Mouse (Mus musculus) small intestine, adult 2 months (tissue): ENCODE data around the gene Phlpp1. TPM values are rescaled to one million over a fixed set of nuclear protein-coding genes. Genes with fewer than 3 reads are reported as not detected.

Source experiments
- H3K27ac ChIP-seq: fragments of 200-500 bp; 2 replicates; pipeline ENCODE4 v1.5.1; 2012; ENCODE audit warnings: low read depth, low read length, control low read depth, inconsistent platforms; ENCODE audit not compliant: insufficient read depth
- H3K27me3 ChIP-seq: fragments of 200-500 bp; 2 replicates; pipeline ENCODE4 v1.6.1; 2012; ENCODE audit warnings: mild to moderate bottlenecking, moderate library complexity, low read length, inconsistent platforms; ENCODE audit not compliant: control insufficient read depth, insufficient read depth
- H3K36me3 ChIP-seq: fragments of 200-500 bp; 2 replicates; pipeline ENCODE4 v1.6.1; 2012; ENCODE audit warnings: mild to moderate bottlenecking, low read length, control low read depth, inconsistent platforms; ENCODE audit not compliant: control insufficient read depth, insufficient read depth
- H3K4me1 ChIP-seq: fragments of 200-500 bp; 2 replicates; pipeline ENCODE4 v1.6.1; 2012; ENCODE audit warnings: low read length, inconsistent platforms, mixed read lengths; ENCODE audit not compliant: control insufficient read depth, insufficient read depth, insufficient read length
- H3K4me3 ChIP-seq: fragments of 200-500 bp; 2 replicates; pipeline ENCODE4 v1.5.1; 2012; ENCODE audit warnings: low read depth, mild to moderate bottlenecking, control low read depth, inconsistent platforms, low read length, moderate library complexity
- CTCF ChIP-seq: fragments of 200-500 bp; IDR thresholded peaks from 2 replicates; pipeline ENCODE4 v1.5.1; 2012; ENCODE audit warnings: low read depth, mild to moderate bottlenecking, control low read depth, inconsistent platforms, low read length, moderate library complexity, mixed read lengths; ENCODE audit not compliant: insufficient replicate concordance, insufficient read length; ENCODE audit errors: extremely low read depth
- POLR2A ChIP-seq: fragments of 200-500 bp; IDR thresholded peaks from 2 replicates; pipeline ENCODE4 v1.6.1; 2012; ENCODE audit warnings: low read depth, mild to moderate bottlenecking, control low read depth, inconsistent platforms, low read length, moderate library complexity
- WGBS: fragments of 180-500 bp; shearing (Covaris S2); methylation state at CpG from one replicate; pipeline ENCODE4 v1.1.7; 2018; 5-methylcytosine and 5-hydroxymethylcytosine counted together
- polyA plus RNA-seq: library from polyadenylated mRNA; depleted of rRNA; stranded (reverse); fragments of >200 nt; gene quantifications from 2 replicates; pipeline ENCODE4 v1.2.3, GENCODE M21; 2012

The Phlpp1 gene
- polyA plus RNA-seq, 1 experiment, result 6.5 TPM

GRCm38 (mm10) chr1:106197991-106198390, 26.4 kb downstream of the Phlpp1 start:
- no peak overlapping the region for H3K27ac ChIP-seq
- no peaks in the 10 kb centered on the region for H3K36me3 ChIP-seq
- TF ChIP-seq POLR2A, result no peak
- no peak for TF ChIP-seq CTCF
- H3K4me1 ChIP-seq, result peaks cover 6% of the 10 kb centered on the region; the same call in 1 of the 2 replicates
- H3K27me3 ChIP-seq, result no peaks in the 10 kb centered on the region
- no peak overlapping the region for H3K4me3 ChIP-seq
- WGBS, result 90% methylated on average over 5 of the region's 5 CpGs

GRCm38 (mm10) chr1:106199109-106199508, 27.6 kb downstream of the Phlpp1 start:
- 80% methylated on average over 4 of the region's 4 CpGs for WGBS
- TF ChIP-seq CTCF (no peak), POLR2A (no peak)
- Histone ChIP-seq H3K27me3 (no peaks in the 10 kb centered on the region), H3K4me3 (no peak overlapping the region), H3K4me1 (peaks cover 6% of the 10 kb centered on the region; the same call in 1 of the 2 replicates), H3K27ac (no peak overlapping the region), H3K36me3 (no peaks in the 10 kb centered on the region)

GRCm38 (mm10) chr1:106199686-106200085, 28.1 kb downstream of the Phlpp1 start:
- WGBS, result 3% methylated on average over 2 of the region's 2 CpGs
- Histone ChIP-seq H3K36me3 (no peaks in the 10 kb centered on the region), H3K4me1 (peaks cover 9% of the 10 kb centered on the region; the same call in 1 of the 2 replicates), H3K27ac (no peak overlapping the region), H3K4me3 (no peak overlapping the region), H3K27me3 (no peaks in the 10 kb centered on the region)
- no peak for TF ChIP-seq CTCF

- H3K27ac ChIP-seq, result no peak overlapping the region
- H3K36me3 ChIP-seq, result no peaks in the 10 kb centered on the region
- H3K4me1 ChIP-seq, result peaks cover 9% of the 10 kb centered on the region; the same call in 1 of the 2 replicates
- 67% methylated on average over 1 of the region's 1 CpGs for WGBS
- no peak for TF ChIP-seq POLR2A
- TF ChIP-seq CTCF, result no peak
- H3K4me3 ChIP-seq, result no peak overlapping the region
- no peaks in the 10 kb centered on the region for H3K27me3 ChIP-seq
These were observed 29.5 kb downstream of the Phlpp1 start for GRCm38 (mm10) chr1:106201025-106201424.

- WGBS, result 45% methylated on average over 4 of the region's 4 CpGs
- TF ChIP-seq POLR2A (no peak), CTCF (no peak)
These were observed 30.4 kb downstream of the Phlpp1 start for GRCm38 (mm10) chr1:106201929-106202328.

GRCm38 (mm10) chr1:106203942-106204341, 32.4 kb downstream of the Phlpp1 start:
- TF ChIP-seq CTCF (no peak), POLR2A (no peak)
- no peaks in the 10 kb centered on the region for H3K36me3 ChIP-seq
- WGBS, result 58% methylated on average over 3 of the region's 3 CpGs
- no peak overlapping the region for H3K27ac ChIP-seq
- H3K27me3 ChIP-seq, result no peaks in the 10 kb centered on the region
- H3K4me1 ChIP-seq, result peaks cover 9% of the 10 kb centered on the region; the same call in 1 of the 2 replicates
- H3K4me3 ChIP-seq, result no peak overlapping the region

More at GRCm38 (mm10) chr1:106201929-106202328, 30.4 kb downstream of the Phlpp1 start:
- H3K27ac ChIP-seq, result no peak overlapping the region
- no peaks in the 10 kb centered on the region for H3K36me3 ChIP-seq
- no peaks in the 10 kb centered on the region for H3K27me3 ChIP-seq
- peaks cover 9% of the 10 kb centered on the region; the same call in 1 of the 2 replicates for H3K4me1 ChIP-seq
- no peak overlapping the region for H3K4me3 ChIP-seq

- no peak for TF ChIP-seq POLR2A
- TF ChIP-seq CTCF, result no peak
- no peaks in the 10 kb centered on the region for H3K36me3 ChIP-seq
- no peak overlapping the region for H3K4me3 ChIP-seq
- WGBS, result 39% methylated on average over 3 of the region's 3 CpGs
- no peaks in the 10 kb centered on the region for H3K27me3 ChIP-seq
- no peak overlapping the region for H3K27ac ChIP-seq
- peaks cover 9% of the 10 kb centered on the region; the same call in 1 of the 2 replicates for H3K4me1 ChIP-seq
These were observed 32.8 kb downstream of the Phlpp1 start for GRCm38 (mm10) chr1:106204350-106204749.
